Mouse (Mus musculus) mammary gland, adult 2 months (tissue): ENCODE results near the gene Hist1h3e. TPM values are rescaled to one million over a fixed set of nuclear protein-coding genes. Genes with fewer than 3 reads are reported as not detected.

Experiments used
- polyA plus RNA-seq: library from polyadenylated mRNA; depleted of rRNA; stranded (reverse); fragments of >200 nt; gene quantifications from 2 replicates; pipeline ENCODE4 v1.2.3, GENCODE M21; 2012; ENCODE audit warnings: low replicate concordance; rRNA removed

Gene Hist1h3e
- polyA plus RNA-seq, 1 experiment, result 6.4 TPM

Other genes with a start within 250 kb of the Hist1h3e start
- 0.82 and 2.2 TPM in 2 replicates for gene Zfp322a, start 193.2 kb downstream of the Hist1h3e start, polyA plus RNA-seq
- gene Abt1, start 138.5 kb downstream of the Hist1h3e start, polyA plus RNA-seq, result 1.8 and 2.7 TPM in 2 replicates
- gene Btn1a1, start 96.5 kb downstream of the Hist1h3e start, polyA plus RNA-seq, result 7.6 and 14.7 TPM in 2 replicates
- gene Btn2a2, start 73.5 kb downstream of the Hist1h3e start, polyA plus RNA-seq, result 0.22 TPM in 1 of 2 replicates, not detected in the other
- 38.0 and 58.7 TPM in 2 replicates for gene Hist1h4h, start 31.3 kb downstream of the Hist1h3e start, polyA plus RNA-seq
- gene Hist1h2af, start 28.5 kb downstream of the Hist1h3e start, polyA plus RNA-seq, result 11.2 and 126 TPM in 2 replicates
- gene Hist1h3g, start 26.9 kb downstream of the Hist1h3e start, polyA plus RNA-seq, result 5.9 and 13.3 TPM in 2 replicates
- gene Hist1h2bh, start 19.0 kb downstream of the Hist1h3e start, polyA plus RNA-seq, result 0.78 and 1.9 TPM in 2 replicates
- 1.0 and 5.4 TPM in 2 replicates for gene Hist1h3f, start 18.3 kb downstream of the Hist1h3e start, polyA plus RNA-seq
- gene Hist1h4f, start 10.7 kb downstream of the Hist1h3e start, polyA plus RNA-seq, result 2.2 and 6.6 TPM in 2 replicates
- gene Hist1h1d, start 9.1 kb downstream of the Hist1h3e start, polyA plus RNA-seq, result 0.13 and 0.16 TPM in 2 replicates
- 1.2 and 9.3 TPM in 2 replicates for gene Hist1h2ae, start 8.9 kb upstream of the Hist1h3e start, polyA plus RNA-seq
- 13.0 and 31.0 TPM in 2 replicates for gene Hist1h2bg, start 9.0 kb upstream of the Hist1h3e start, polyA plus RNA-seq
- 4.0 and 7.4 TPM in 2 replicates for gene Hist1h2bf, start 11.8 kb upstream of the Hist1h3e start, polyA plus RNA-seq
- gene Hist1h2ad, start 12.0 kb upstream of the Hist1h3e start, polyA plus RNA-seq, result 0.65 and 4.8 TPM in 2 replicates
- 4.1 and 8.7 TPM in 2 replicates for gene Hist1h3d, start 13.4 kb upstream of the Hist1h3e start, polyA plus RNA-seq
- 5.3 and 12.9 TPM in 2 replicates for gene Hist1h4d, start 19.2 kb upstream of the Hist1h3e start, polyA plus RNA-seq
- 3.1 and 3.9 TPM in 2 replicates for gene Hist1h2be, start 58.8 kb upstream of the Hist1h3e start, polyA plus RNA-seq
- gene Hist1h1e, start 60.2 kb upstream of the Hist1h3e start, polyA plus RNA-seq, result 1.8 and 2.0 TPM in 2 replicates
- 0.23 and 1.3 TPM in 2 replicates for gene Hist1h2ac, start 121.6 kb upstream of the Hist1h3e start, polyA plus RNA-seq
- gene Hist1h2bc, start 121.8 kb upstream of the Hist1h3e start, polyA plus RNA-seq, result 185 and 224 TPM in 2 replicates
- not detected in 2 replicates for gene Hist1h1t, start 133.4 kb upstream of the Hist1h3e start, polyA plus RNA-seq
- 2.4 and 6.0 TPM in 2 replicates for gene Hist1h4c, start 136.1 kb upstream of the Hist1h3e start, polyA plus RNA-seq
- gene Hfe, start 148.5 kb upstream of the Hist1h3e start, polyA plus RNA-seq, result 28.3 and 37.4 TPM in 2 replicates
- 45.0 and 48.4 TPM in 2 replicates for gene Hist1h1c, start 176.4 kb upstream of the Hist1h3e start, polyA plus RNA-seq
- gene Hist1h3c, start 183.2 kb upstream of the Hist1h3e start, polyA plus RNA-seq, result 2.4 and 16.2 TPM in 2 replicates
- 3.7 and 13.5 TPM in 2 replicates for gene Hist1h2bb, start 184.4 kb upstream of the Hist1h3e start, polyA plus RNA-seq
- 1.0 and 14.9 TPM in 2 replicates for gene Hist1h2ab, start 188.8 kb upstream of the Hist1h3e start, polyA plus RNA-seq
- 4.0 and 16.0 TPM in 2 replicates for gene Hist1h3b, start 189.9 kb upstream of the Hist1h3e start, polyA plus RNA-seq
- 1.3 and 6.8 TPM in 2 replicates for gene Hist1h4b, start 194.6 kb upstream of the Hist1h3e start, polyA plus RNA-seq
- 1.6 and 6.5 TPM in 2 replicates for gene Hist1h4a, start 198.9 kb upstream of the Hist1h3e start, polyA plus RNA-seq
- 3.1 and 16.8 TPM in 2 replicates for gene Hist1h3a, start 200.0 kb upstream of the Hist1h3e start, polyA plus RNA-seq
- gene Hist1h1a, start 201.3 kb upstream of the Hist1h3e start, polyA plus RNA-seq, result 0.47 TPM in 1 of 2 replicates, not detected in the other
- 0.10 TPM in 1 of 2 replicates, not detected in the other for gene Trim38, start 207.5 kb upstream of the Hist1h3e start, polyA plus RNA-seq
- gene Slc17a2, start 244.6 kb upstream of the Hist1h3e start, polyA plus RNA-seq, result 0.25 TPM in 1 of 2 replicates, not detected in the other